Mouse (Mus musculus): ENCODE measurements around the gene Gm525. TPM values are rescaled to one million over a fixed set of nuclear protein-coding genes. Genes with fewer than 3 reads are reported as not detected.

Gm525 gene
- total RNA-seq, 2 experiments from 2014 or later = not detected

DNA sequence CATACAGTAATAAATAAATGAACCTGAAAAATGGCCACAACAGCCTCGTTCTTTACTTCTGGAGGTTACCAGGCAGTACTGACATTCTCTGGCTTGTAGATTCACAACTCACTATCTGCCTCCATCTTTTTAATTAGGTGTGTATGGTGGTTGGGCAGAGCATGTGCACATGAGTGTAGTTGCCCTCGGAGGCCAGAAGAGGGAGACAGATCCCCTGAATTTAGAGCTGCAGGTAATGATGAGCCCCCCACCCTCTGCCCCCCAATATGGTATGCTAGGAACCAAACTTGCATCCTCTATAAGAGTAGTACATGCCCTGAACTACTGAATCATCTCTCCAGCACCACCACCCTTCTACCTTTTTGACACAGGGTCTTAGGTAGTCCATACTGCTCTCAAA lies 64.3 kb downstream of the Gm525 start:
- no peak for DNase-seq (ENCODE audit: extremely low spot score in 1 of 2, low spot score in 2 of 2)
- intact Hi-C loops (cut with DNase I) = no loop called here

Other genes starting within 250 kb of the Gm525 start
- gene Akap1, start 209.3 kb upstream of the Gm525 start, total RNA-seq (2021) = 10 to 100 TPM; 43.6 to 47.6 TPM
- 10 to 100 TPM; 18.2 to 20.7 TPM for gene Scpep1, start 118.4 kb upstream of the Gm525 start, total RNA-seq (2021)
- not detected for gene Elobl, start 106.9 kb upstream of the Gm525 start, total RNA-seq (2021)
- 10 to 100 TPM; 21.0 to 21.3 TPM for gene Coil, start 103.6 kb upstream of the Gm525 start, total RNA-seq (2021)
- 1 to 10 TPM; 6.0 to 6.3 TPM for gene Trim25, start 74.5 kb upstream of the Gm525 start, total RNA-seq (2021)
- gene Dgke, start 7.0 kb upstream of the Gm525 start, total RNA-seq (2021) = 10 to 100 TPM; 42.4 to 42.9 TPM
- gene Nog, start 228.5 kb downstream of the Gm525 start, total RNA-seq (2021) = 10 to 100 TPM; 13.0 to 13.7 TPM